Mouse (Mus musculus) spleen, postnatal 10 days (tissue): ENCODE results near the gene Zbtb24.

Source experiments
- DNase-seq, 2 experiments: peaks; one replicate each; pipeline ENCODE4 v3.0.0; 2021 to 2022; ENCODE audit warnings: low spot score in 2 of 2

Gene Zbtb24

DNA sequence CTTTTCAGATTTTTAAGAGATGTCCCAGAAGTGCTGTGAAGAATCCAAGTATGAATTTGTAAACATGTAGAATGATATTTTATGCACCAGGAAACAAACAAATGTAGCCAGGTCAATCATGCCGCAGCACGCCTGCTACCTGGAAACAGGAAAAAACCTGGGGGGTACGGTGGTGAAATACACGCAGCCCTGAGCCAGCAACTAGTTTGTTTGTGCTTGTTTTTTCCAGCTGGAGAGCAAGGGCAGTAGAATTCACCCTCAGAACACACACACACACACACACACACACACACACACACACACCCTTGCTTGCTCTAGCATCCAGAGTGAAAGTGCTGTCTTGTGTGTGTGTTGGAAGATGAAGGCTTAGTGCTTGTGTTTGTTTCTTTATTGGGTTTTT lies 40.9 kb downstream of the Zbtb24 start:
- DNase-seq: no peak

DNA sequence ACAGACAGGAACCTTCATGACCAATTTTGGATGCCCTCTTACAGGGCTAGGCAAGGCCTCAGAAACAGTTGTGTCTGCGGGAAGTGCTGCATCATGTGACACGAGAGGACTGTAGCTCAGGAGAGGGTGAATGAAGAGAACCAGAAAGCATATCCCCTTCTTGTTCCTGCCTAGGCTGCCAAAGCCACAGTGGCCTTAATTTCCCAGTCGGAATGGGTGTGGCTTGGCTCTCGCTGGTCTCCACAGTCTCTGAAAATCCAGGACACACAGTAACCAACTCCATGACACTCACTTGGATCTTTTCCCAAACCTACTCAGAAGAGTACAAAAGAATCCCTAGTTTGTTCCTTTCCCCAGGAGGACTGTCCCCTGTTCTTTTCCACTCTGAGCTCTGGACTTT lies 50.8 kb downstream of the Zbtb24 start:
- no peak for DNase-seq

DNA sequence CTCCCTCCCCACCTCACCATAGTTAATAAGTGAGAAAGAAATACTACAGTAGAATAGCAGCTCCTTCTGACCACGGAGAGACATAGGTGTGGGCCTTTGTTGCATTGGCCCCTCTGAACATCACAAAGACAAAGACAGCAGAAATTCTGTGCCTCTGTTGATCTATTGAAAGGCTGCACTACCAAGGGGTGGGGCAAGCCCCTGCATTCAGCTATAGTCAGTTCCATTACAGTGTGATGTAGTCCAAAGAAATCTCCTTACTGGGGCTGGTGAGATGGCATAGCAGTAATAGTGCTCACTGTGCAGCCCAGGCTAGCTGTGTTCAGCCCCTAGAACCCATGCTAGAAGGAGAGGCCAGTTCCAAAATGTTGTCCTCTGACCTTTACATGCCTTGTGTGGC lies 54.8 kb downstream of the Zbtb24 start:
- no peak for DNase-seq

DNA sequence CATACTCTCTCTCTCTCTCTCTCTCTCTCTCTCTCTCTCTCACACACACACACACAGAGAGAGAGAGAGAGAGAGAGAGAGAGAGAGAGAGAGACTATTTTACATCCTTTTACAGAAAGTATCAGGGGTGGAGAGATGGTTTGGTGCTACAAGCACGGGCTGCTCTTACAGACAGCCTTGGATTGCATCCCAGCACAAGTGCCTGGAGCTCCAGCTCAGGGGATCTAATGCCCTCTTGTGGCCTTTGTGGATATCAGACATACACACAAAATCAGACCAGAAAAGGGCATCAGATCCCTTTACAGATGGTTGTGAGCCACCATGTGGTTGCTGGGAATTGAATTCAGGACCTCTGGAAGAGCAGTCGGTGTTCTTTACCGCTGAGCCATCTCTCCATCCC lies 55.3 kb downstream of the Zbtb24 start:
- peak in 1 of 2 experiments; percentile 45 for DNase-seq

DNA sequence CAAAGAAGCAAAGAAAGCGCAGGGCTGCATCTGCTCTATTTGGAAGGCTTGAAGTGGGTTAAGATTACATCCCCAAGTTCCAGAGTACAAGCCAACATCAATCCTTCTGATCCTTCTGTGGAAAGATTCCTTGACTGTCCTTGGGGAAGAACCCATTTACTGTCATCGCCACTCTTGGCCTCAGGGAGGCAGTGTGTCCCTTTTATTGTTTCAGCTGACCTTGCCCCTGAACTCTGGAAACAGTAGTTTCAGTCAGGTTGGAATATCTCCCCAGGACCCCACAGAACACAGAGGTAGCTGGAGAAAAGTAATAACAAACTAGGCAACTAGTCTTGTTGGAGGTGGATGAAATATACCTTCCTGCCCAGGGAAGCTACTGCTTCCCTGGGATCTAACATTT lies 59.0 kb downstream of the Zbtb24 start:
- peak in 1 of 2 experiments; percentile 40 for DNase-seq

DNA sequence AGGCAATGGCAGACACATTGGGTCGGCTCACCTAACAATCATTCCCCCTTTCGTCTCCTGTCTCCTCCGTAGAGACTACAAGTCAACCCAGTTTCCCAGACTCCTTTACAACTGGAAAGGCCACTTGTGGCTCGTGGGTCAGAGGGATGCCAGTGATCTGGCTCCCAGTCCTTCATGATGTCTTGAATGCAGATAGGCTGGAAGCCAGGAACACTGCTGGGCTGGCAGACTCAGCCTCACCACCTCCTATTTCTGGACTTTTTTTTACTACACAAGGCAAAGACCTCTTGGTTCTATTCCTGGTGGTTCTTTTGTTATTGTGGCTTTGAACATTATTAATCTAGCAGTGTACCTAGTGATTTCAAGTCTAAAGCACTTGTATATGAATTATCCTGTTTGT lies 64.1 kb downstream of the Zbtb24 start:
- DNase-seq: no peak

DNA sequence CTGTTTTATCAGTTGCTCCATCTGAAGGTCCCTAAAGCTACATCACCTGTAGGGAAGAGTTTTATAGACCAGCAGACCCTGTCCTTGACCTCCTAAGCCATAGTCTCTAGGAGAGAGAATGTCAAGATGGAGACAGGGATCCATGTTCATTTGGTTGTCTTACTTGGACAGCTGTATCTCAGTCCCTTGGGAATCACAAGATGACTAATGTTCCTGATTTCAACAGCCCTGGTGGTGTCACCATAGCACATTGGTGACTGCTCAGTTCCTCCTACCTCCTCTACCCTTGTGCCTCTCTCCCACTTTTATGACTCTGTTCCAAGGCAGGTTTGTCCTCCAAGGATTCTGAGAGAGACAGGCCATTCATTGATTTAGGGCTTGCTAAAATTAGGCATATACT lies 64.7 kb downstream of the Zbtb24 start:
- DNase-seq: no peak
